Mouse (Mus musculus) heart, adult 2 months (tissue): ENCODE data around the gene Fam107b.

ENCODE experiments used
- CTCF ChIP-seq: fragments of 200-600 bp; IDR thresholded peaks from 2 replicates; pipeline ENCODE4 v1.8.1; 2022; ENCODE audit warnings: antibody characterized with exemption, mild to moderate bottlenecking, moderate library complexity
- POLR2A ChIP-seq: fragments of 200-500 bp; IDR thresholded peaks from 2 replicates; pipeline ENCODE4 v1.6.1; 2011; ENCODE audit warnings: mild to moderate bottlenecking, low read depth, low read length, control low read depth; ENCODE audit not compliant: insufficient read depth

DNA sequence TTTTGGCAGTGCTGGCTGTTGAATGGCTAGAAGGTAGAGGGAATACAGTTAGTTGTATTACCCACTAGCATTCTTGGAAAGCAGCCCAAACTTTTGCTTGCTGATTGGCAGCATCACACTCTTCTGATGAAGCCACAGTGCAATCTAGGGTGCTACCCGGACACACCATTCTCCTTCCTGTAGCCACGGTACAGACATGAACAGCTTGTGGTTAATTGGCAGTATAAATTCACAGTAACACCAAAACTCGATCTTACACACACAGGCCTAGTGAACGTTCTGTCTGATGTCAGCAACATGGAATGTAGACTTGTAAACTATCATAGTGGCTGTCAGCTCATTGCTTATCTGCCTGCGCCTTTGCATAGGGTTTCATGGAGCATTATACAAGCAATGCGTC, 193.8 kb downstream of the Fam107b start:
- no peak for TF ChIP-seq CTCF
- TF ChIP-seq POLR2A = no peak
